Mouse (Mus musculus): ENCODE measurements at regions not wholly inside any gene's neighbourhood (a gene's known extent, or its start where the extent isn't known, plus 50 kb on each side); places are given as distances from the start of the nearest gene placed in this dataset.
A peak's percentile ranks its signal among the peaks of the same experiment; 100 is the strongest.

DNA sequence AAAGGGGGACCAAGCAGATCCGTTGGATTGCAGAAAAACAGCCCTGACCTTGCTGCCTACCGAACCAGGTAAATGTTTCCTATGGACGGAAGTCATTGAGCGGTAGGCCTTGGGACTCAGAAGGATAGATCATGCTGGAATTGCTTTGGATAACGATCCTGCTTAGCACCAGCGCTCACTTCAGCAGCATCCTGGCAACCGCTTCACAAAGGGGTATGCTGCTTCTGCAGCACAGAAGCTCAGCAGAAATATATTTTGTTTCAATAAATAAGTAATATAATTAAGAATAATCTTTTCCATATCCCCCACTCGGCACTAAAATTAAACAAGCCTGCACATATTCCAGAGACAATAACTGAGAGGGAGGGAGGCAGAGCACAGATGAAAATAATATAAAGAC is 296.0 kb downstream of the Meis1 start:
- no peak for DNase-seq (ENCODE audit: inconsistent age in 2 of 2, low spot score in 1 of 2)

DNA sequence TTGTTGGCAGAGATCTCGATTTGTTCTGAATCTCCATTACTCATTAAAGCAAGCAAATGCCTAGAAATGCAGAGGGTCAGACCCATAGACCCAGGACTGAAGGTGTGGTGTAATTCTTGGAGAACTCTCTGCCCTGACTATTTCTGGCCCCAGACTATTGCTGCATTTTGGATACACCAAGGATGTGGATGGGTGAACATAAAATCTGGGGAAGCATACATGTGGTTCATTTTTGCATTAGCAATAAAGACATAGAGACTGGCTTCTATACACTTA is 303.0 kb downstream of the Meis1 start:
- no peak for DNase-seq (ENCODE audit: inconsistent age in 2 of 2, low spot score in 1 of 2)

GRCm38 (mm10) chr11:18715050-18715850 is 303.5 kb downstream of the Meis1 start:
- peak in 1 of 2 experiments; percentile 20 for DNase-seq (ENCODE audit: inconsistent age in 2 of 2, low spot score in 1 of 2)

DNA sequence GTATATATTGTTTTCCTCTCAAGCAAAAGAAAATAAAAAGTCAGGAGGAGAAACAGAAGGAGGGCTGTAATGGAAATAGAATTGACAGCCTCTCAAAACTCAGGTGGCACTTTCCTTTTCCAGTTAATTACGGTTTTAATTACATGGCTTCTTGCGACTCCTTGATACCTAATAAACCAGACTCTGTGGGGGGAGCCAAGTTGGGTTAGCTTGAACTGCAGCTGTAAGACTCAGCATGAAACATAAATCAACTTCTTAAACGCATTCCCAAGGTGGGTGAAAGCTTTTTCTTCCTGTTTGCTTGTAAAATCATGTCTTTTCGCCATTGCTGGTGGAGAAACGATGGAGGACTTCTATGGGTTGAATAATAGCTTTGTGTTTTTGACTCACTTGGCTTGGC is 304.4 kb downstream of the Meis1 start:
- no peak for DNase-seq (ENCODE audit: inconsistent age in 2 of 2, low spot score in 1 of 2)

DNA sequence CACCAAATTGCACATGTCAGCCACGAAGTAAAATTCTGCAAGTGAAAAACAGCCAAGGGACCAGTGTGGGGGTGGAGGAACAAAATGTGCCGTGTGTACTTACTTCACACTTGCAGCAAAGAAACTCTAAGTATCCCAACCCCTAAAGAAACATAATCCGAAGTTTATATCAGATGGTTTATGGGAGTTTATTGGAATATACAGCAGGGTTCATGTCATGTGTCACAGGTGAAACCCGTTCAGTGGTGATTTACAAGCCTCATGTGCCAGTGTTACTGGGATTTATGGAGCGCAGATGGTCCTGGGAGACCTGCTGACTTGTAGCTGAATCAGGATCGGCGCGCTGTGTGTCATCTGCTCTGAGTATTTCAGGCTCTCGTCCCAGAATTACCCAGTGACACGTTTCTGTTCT is 306.1 kb downstream of the Meis1 start:
- no peak for DNase-seq (ENCODE audit: inconsistent age in 2 of 2, low spot score in 1 of 2)

DNA sequence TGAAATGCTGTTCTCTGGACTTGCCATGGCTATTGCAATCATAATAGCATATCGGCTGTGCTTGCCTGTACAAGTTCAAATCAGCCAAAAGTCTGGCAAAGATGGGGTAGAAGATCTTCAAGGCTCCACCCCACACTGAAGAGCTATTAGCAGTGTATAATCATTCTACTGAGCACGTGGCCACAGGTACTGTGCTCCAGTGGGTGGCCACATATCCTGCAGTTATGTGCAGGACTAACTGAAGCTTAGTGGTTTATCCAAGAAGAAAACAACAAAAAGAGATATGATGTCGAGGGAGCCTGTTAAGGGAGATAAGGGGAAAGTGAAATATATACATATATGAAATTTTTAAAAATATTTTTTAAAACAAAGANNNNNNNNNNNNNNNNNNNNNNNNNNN is 309.2 kb downstream of the Meis1 start:
- DNase-seq (ENCODE audit: inconsistent age in 2 of 2, low spot score in 1 of 2) = no peak

DNA sequence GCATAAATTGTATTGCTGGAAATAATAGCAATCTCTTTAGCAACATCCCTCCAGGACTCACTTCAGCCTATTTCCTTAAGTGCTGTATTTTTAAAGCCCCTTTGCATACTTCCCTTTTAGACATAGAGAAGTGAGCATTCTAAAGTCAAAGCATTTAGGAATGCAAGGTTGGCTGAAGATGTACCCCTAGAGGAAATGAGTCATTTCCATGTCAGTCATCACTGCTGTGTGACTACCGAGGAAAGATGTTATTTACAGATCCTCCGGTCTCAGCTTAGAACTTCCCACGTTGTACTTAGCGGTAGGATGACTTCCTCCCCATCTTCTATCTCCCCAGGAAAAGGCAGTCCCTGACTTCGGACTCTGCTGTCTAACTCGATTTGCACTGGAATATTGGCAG is 337.2 kb downstream of the Meis1 start:
- no peak for DNase-seq (ENCODE audit: inconsistent age in 2 of 2, low spot score in 1 of 2)

- DNase-seq (ENCODE audit: inconsistent age in 2 of 2, low spot score in 1 of 2) = no peak
Observed at GRCm38 (mm10) chr11:18676876-18677275, 341.9 kb downstream of the Meis1 start.

- no peak for DNase-seq (ENCODE audit: inconsistent age in 2 of 2, low spot score in 1 of 2)
Observed at GRCm38 (mm10) chr11:18670967-18671366, 347.8 kb downstream of the Meis1 start.

GRCm38 (mm10) chr11:18669322-18669721 is 349.5 kb downstream of the Meis1 start:
- DNase-seq (ENCODE audit: inconsistent age in 2 of 2, low spot score in 1 of 2) = no peak

GRCm38 (mm10) chr11:18656358-18656757 is 362.4 kb downstream of the Meis1 start:
- DNase-seq (ENCODE audit: inconsistent age in 2 of 2, low spot score in 1 of 2) = no peak

GRCm38 (mm10) chr11:18631975-18632773 is 386.6 kb downstream of the Meis1 start:
- DNase-seq (ENCODE audit: inconsistent age in 2 of 2, low spot score in 1 of 2) = peak; percentile 39 to 41

GRCm38 (mm10) chr11:18631570-18631969 is 387.2 kb downstream of the Meis1 start:
- DNase-seq (ENCODE audit: inconsistent age in 2 of 2, low spot score in 1 of 2) = no peak

DNA sequence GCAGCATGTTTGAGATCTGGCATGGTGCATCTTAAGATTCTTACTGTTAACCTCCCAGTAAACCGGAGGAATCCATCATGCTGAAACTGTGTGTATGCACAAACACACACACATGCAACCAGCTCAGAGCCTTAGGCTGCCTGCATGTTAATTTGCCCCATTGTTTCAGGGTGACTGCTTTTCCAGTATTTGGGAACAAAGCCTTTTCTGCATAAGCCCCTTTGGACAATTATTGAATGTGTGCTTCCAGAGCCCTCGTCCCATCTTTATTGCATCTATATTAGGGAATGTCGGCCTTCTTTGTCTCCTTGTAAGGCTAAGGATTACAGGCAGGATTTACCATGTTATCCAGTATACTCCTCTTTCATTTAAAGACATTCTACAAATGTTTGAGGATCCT is 397.0 kb downstream of the Meis1 start:
- DNase-seq (ENCODE audit: inconsistent age in 2 of 2, low spot score in 1 of 2) = no peak

DNA sequence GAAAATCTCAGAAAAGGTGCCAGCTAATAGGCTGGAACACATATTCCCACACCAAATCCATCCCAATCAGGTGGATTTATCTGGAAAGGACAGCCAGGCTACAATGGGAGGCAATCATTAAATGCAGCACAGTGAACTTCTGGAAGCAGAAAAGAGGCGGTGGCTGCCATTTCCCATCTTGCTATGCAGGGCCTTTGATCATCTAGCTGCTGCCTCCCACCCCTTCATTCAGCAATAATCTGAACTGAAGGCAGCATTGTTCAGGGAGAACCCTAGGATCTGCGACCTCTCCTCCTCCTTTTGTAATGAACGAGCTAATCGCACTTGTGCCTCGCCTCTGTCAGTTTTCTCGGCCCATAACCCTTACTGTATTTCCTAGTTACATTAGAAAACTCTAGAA is 413.9 kb downstream of the Meis1 start:
- no peak for DNase-seq (ENCODE audit: inconsistent age in 2 of 2, low spot score in 1 of 2)

GRCm38 (mm10) chr11:18601568-18602182 is 417.1 kb downstream of the Meis1 start:
- no peak for DNase-seq (ENCODE audit: inconsistent age in 2 of 2, low spot score in 1 of 2)

GRCm38 (mm10) chr11:18598349-18598748 is 420.4 kb downstream of the Meis1 start:
- DNase-seq (ENCODE audit: inconsistent age in 2 of 2, low spot score in 1 of 2) = no peak

DNA sequence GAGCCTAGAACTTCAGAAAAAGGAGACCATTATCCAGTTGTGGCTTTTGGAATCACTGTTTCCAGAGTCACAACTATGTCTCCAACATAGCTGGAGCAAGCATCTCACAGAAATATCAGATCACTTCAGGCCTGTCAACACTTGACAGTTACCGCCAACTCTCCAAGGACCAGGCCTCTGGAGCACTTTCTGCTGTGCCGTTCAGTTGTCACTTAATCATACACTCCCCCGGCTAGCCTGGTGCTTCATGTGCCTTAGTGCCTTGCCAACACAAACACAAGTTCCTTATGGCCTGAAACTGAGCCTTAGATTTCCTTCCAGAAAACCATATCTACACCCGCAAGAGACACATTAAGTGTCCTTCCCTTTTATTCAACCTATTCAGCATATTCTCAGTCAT is 421.8 kb downstream of the Meis1 start:
- DNase-seq (ENCODE audit: inconsistent age in 2 of 2, low spot score in 1 of 2) = no peak

DNA sequence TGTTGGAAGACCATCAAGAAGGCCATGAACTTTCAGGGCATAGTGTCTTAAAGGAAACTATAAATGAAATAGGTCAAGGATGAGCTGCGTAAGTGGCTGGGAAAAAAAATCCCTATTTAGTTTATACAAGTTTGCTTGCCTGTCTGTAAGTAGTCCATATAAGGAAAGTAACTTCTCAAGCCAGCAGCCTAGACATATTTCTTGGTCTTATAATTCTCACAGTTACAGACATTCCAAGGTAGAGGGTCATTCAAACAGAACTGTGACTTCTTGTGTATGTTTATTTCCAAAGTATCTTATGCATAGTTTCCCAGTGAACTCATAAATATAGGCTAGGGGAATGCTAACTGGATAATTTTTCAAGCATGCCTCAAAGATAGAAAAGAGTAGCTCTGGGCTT is 428.3 kb downstream of the Meis1 start:
- no peak for DNase-seq (ENCODE audit: inconsistent age in 2 of 2, low spot score in 1 of 2)

GRCm38 (mm10) chr11:18586468-18586867 is 432.3 kb downstream of the Meis1 start:
- no peak for DNase-seq (ENCODE audit: inconsistent age in 2 of 2, low spot score in 1 of 2)

DNA sequence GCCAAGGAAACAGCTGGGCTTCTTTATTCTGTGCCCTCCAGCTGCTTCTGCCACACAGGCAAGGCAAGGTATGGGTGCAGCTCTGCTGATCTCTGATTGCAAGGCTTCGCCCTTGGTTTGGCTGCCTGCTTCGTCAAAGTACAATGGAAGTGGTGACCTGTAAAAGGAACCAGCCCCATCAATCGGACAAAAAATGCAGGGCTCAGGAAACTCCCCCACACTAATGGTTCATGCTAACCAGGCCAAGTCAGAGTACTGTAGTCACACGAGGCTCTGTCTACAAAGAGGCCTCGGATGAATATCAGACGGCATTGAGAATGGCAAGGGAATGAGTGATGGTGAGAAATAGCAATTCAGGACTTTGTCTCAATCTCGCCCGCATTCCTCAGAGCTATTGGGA is 433.8 kb downstream of the Meis1 start:
- DNase-seq (ENCODE audit: inconsistent age in 2 of 2, low spot score in 1 of 2) = no peak

DNA sequence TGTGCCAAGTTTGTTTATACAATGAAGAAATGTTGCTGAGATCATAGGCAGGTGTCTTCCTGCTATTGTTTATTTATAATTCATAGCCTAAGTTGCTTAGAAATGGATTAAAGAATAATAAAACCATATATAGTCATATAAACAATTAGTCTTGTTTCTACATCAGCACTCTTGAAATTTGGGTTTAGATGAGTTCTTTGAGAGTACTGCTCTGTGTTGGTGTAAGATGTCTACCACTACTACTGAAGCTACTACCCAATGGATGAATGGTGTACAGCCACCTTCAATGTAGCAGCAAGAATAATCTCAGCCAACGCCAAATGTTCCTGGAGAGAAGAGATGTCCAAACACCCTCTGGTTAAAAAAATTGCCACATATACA is 436.0 kb downstream of the Meis1 start:
- no peak for DNase-seq (ENCODE audit: inconsistent age in 2 of 2, low spot score in 1 of 2)
